Mouse (Mus musculus) liver, embryonic 14.5 days (tissue): ENCODE measurements around the gene Nek7. TPM values are rescaled to one million over a fixed set of nuclear protein-coding genes. Genes with fewer than 3 reads are reported as not detected.

ENCODE experiments used
- ATAC-seq: fragments of 200-750 bp; cut with Nextera tagmentation; 2 replicates; pipeline ENCODE4 v1.8.0; 2017; ENCODE audit warnings: moderate number of reproducible peaks, mild to moderate bottlenecking, moderate library complexity; ENCODE audit not compliant: insufficient read depth
- DNase-seq, 3 experiments: peaks; one replicate each; pipeline ENCODE4 v3.0.0-alpha.2; 2012 to 2013; ENCODE audit warnings: low read depth in 3 of 3, low spot score in 3 of 3
- H3K27ac ChIP-seq: fragments of 300-500 bp; sonication (generic); 2 replicates; pipeline ENCODE4 v1.5.1; 2014; ENCODE audit warnings: moderate library complexity, mild to moderate bottlenecking, control low read depth, inconsistent platforms
- H3K27me3 ChIP-seq: fragments of 300-500 bp; sonication (generic); 2 replicates; pipeline ENCODE4 v1.6.1; 2014; ENCODE audit warnings: mild to moderate bottlenecking, low read length, moderate library complexity; ENCODE audit not compliant: control insufficient read depth, insufficient read depth
- H3K36me3 ChIP-seq: fragments of 300-500 bp; sonication (generic); replicated peaks from 2 replicates; pipeline ENCODE4 v1.6.1; 2014; ENCODE audit warnings: low read depth; ENCODE audit not compliant: control insufficient read depth, insufficient read depth
- H3K4me1 ChIP-seq, 2 experiments: fragments of 200-500 bp in 1 of 2; fragments of 300-500 bp in 1 of 2; sonication (generic) in 1 of 2; replicated peaks; 2 replicates each; pipeline ENCODE4 v1.6.1; 2012 to 2014; ENCODE audit warnings: antibody characterized with exemption in 1 of 2, inconsistent platforms in 1 of 2, low read length in 1 of 2; ENCODE audit not compliant: control insufficient read depth in 2 of 2, insufficient read depth in 2 of 2
- H3K4me2 ChIP-seq: fragments of 300-500 bp; sonication (generic); 2 replicates; pipeline ENCODE4 v1.6.1; 2014; ENCODE audit warnings: low read depth, mild to moderate bottlenecking, control low read depth, moderate library complexity
- H3K4me3 ChIP-seq, 2 experiments: fragments of 200-500 bp in 1 of 2; fragments of 300-500 bp in 1 of 2; sonication (generic) in 1 of 2; 2 replicates each; pipeline ENCODE4 v1.5.1; 2012 to 2014; ENCODE audit warnings: low read depth in 2 of 2, low read length in 2 of 2, mild to moderate bottlenecking in 2 of 2, control low read depth in 1 of 2, inconsistent platforms in 1 of 2, moderate library complexity in 1 of 2; ENCODE audit not compliant: insufficient read depth in 1 of 2
- H3K9ac ChIP-seq: fragments of 300-500 bp; sonication (generic); replicated peaks from 2 replicates; pipeline ENCODE4 v1.6.1; 2014; ENCODE audit warnings: mild to moderate bottlenecking, control low read depth, moderate library complexity
- H3K9me3 ChIP-seq: fragments of 300-500 bp; sonication (generic); 2 replicates; pipeline ENCODE4 v1.6.1; 2016; ENCODE audit warnings: low read length, mixed read lengths; ENCODE audit not compliant: control insufficient read depth
- CTCF ChIP-seq: IDR thresholded peaks from 2 replicates; pipeline ENCODE4 v1.5.1; 2016; ENCODE audit warnings: antibody characterized with exemption, low read depth, control low read depth
- EP300 ChIP-seq: IDR thresholded peaks from 2 replicates; pipeline ENCODE4 v1.6.1; 2016; ENCODE audit warnings: antibody characterized with exemption, low read depth
- WGBS: fragments of 180-500 bp; shearing (Covaris S2); extraction: QIAGEN DNeasy Blood & Tissue Kit; methylation state at CpG from one replicate; pipeline ENCODE4 v1.1.7; 2014; ENCODE audit not compliant: insufficient replicate concordance; 5-methylcytosine and 5-hydroxymethylcytosine counted together
- polyA plus RNA-seq, 2 experiments: library from polyadenylated mRNA; depleted of rRNA in 1 of 2; stranded (reverse) in 1 of 2; unstranded in 1 of 2; fragments of >200 nt; fragmentation: Nextera tagmentation in 1 of 2; extraction: Ambion mirVana in 1 of 2; gene quantifications; 2 replicates each; pipeline versions ENCODE4 v1.2.1 to v1.2.3; 2012 to 2014

Gene Nek7
- polyA plus RNA-seq, 2 experiments: 5.5 to 13.2 TPM

DNA sequence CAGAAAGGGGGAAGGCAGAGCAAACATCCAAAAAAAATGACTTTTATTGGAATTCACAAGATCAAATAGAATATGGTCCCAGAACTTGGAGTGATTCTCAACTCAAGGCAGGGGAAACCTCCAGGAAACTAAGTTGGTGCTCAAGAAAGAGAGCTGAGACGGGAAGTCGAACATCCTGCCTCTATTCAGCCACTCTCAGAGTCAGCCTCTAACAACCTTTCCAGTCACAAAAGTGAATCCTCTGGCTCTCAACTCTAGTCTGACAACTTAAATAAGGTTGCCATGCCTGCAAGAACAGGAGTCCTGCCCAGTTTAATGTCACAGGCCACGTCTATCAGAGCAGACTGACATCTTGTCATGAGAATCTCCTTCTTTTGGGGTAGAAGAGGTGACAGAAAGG lies 7.9 kb upstream of the Nek7 start:
- H3K27ac ChIP-seq: no peak overlapping the region

DNA sequence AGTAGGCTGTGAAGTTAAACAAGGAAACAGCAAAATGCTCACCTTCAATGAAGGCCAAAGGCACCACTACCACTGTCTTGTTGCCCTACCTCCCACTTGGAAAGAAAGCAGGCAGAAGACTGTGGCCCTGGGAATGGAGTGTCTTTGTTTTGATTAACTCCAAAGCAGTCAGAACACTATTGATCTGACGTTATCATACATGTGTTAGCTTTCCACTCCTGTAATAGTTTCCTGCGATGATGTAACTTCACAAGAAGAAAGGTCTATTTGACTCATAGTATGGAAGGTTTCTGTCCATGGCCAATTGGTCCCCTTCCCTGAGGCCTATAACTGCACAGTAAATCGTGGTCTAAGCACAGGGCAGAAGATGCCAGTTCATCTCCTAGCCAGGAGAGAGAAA lies 6.3 kb upstream of the Nek7 start:
- H3K9me3 ChIP-seq: no peaks in the 10 kb centered on the region
- 58% methylated on average over 3 of the region's 3 CpGs for WGBS
- H3K4me2 ChIP-seq: no peak overlapping the region
- DNase-seq (no peak), ATAC-seq (no peak)
- H3K27ac ChIP-seq: no peak overlapping the region
- no peaks in the 10 kb centered on the region for H3K4me1 ChIP-seq
- no peak overlapping the region for H3K9ac ChIP-seq
- TF ChIP-seq CTCF (no peak), EP300 (no peak)
- no peaks in the 10 kb centered on the region for H3K36me3 ChIP-seq
- no peaks in the 10 kb centered on the region for H3K27me3 ChIP-seq
- H3K4me3 ChIP-seq: no peak overlapping the region

More for the DNA sequence above, 7.9 kb upstream of the Nek7 start:
- Histone ChIP-seq H3K36me3 (no peaks in the 10 kb centered on the region), H3K4me3 (no peak overlapping the region), H3K9me3 (no peaks in the 10 kb centered on the region), H3K4me2 (no peak overlapping the region), H3K9ac (no peak overlapping the region), H3K4me1 (no peaks in the 10 kb centered on the region), H3K27me3 (no peaks in the 10 kb centered on the region)
- TF ChIP-seq CTCF (no peak), EP300 (no peak)
- ATAC-seq: no peak
- WGBS: 62% methylated on average over 3 of the region's 3 CpGs
- no peak for DNase-seq

DNA sequence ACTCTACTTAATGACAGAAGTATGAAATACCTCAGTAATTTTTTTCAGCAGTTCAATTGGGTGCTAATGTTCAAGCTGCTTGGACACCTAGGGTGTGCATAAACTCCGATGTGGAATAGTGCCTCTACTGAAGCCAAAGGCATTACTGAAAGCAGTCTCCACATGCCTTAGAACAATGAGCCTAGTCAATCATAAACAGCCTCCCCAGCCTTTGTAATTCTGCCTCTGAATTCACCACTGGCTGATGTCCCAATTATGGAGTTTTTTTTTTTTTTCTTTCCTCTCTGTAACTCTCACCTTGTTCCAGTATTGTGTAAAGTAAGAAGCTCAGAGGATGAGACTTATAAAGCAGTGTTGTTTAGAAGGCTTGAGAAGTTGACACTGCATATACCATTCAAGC lies 3.9 kb upstream of the Nek7 start:
- WGBS: 62% methylated on average over 1 of the region's 1 CpGs

DNA sequence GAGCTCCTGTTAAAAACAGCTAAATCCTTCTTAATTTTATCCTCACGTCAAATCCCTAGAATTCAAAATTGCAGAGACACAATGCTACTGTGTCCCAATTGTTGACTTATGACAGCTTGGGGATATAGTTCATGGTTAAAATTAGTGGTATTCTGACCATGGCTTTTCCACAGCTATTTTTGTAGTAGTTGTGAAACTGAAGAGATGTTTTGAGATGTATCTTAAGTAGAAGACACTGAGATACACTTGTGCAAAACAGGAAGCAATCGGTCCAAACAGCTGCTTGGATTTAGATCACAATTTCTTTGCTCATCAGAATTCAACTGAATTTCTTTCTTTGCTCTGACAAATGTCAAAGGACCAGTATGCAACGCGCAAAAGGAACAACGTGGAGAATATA lies 2.9 kb upstream of the Nek7 start:
- H3K9me3 ChIP-seq: no peaks in the 10 kb centered on the region
- H3K4me2 ChIP-seq: no peak overlapping the region
- 74% methylated on average over 5 of the region's 5 CpGs for WGBS
- H3K9ac ChIP-seq: no peak overlapping the region
- TF ChIP-seq CTCF (no peak), EP300 (no peak)
- no peak for DNase-seq
- H3K27ac ChIP-seq: no peak overlapping the region
- H3K27me3 ChIP-seq: no peaks in the 10 kb centered on the region
- H3K36me3 ChIP-seq: no peaks in the 10 kb centered on the region
- no peak for ATAC-seq
- no peak overlapping the region for H3K4me3 ChIP-seq
- peaks cover 11% of the 10 kb centered on the region in 2 experiments for H3K4me1 ChIP-seq

More for the DNA sequence above, 3.9 kb upstream of the Nek7 start:
- Histone ChIP-seq H3K4me1 (peaks cover 6 to 8% of the 10 kb centered on the region in 2 experiments), H3K36me3 (no peaks in the 10 kb centered on the region), H3K9me3 (no peaks in the 10 kb centered on the region), H3K4me3 (no peak overlapping the region), H3K9ac (no peak overlapping the region), H3K4me2 (no peak overlapping the region), H3K27me3 (no peaks in the 10 kb centered on the region), H3K27ac (no peak overlapping the region)
- no peak for TF ChIP-seq EP300
- no peak for TF ChIP-seq CTCF
- ATAC-seq: no peak
- no peak for DNase-seq

DNA sequence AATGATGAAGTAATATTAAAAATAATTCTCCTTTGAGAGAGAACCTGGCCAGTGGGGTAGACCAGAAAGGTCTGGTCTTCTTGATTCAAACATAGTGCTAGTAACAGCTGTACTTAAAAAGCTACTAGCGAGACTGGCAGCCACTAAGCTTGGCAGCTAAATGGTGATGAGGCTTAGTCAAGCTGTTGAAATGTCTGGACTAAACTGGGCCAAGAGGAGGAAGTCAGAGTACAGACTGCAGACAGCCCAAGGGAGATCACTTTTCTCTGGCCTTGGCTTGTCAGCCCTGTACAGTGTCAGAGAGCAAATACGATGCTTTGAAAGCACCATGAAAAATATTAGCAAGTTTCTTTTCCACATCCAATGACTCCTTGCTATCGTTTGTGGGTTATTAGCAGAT lies 2.5 kb upstream of the Nek7 start:
- no peaks in the 10 kb centered on the region for H3K27me3 ChIP-seq
- no peak overlapping the region for H3K4me2 ChIP-seq
- no peak for DNase-seq
- no peak overlapping the region for H3K4me3 ChIP-seq
- no peak overlapping the region for H3K27ac ChIP-seq
- ATAC-seq: no peak
- no peak overlapping the region for H3K9ac ChIP-seq
- TF ChIP-seq EP300: no peak
- H3K4me1 ChIP-seq: peaks cover 11 to 12% of the 10 kb centered on the region in 2 experiments
- H3K9me3 ChIP-seq: no peaks in the 10 kb centered on the region
- WGBS: 68% methylated on average over 3 of the region's 3 CpGs
- no peaks in the 10 kb centered on the region for H3K36me3 ChIP-seq
